Mouse (Mus musculus): ENCODE results near the gene Ahnak2.

GRCm38 (mm10) chr12:112798716-112799115, 3.7 kb downstream of the Ahnak2 start:
- TF ChIP-seq EP300 (IDR thresholded peaks at IDR 0.05; ENCODE audit: insufficient read depth, low read depth, low read length) (no peak), CTCF (IDR thresholded peaks at IDR 0.05; ENCODE audit: low read depth, low read length) (no peak)
